Mouse (Mus musculus): ENCODE data around the gene Zfp644. TPM values are rescaled to one million over a fixed set of nuclear protein-coding genes. Genes with fewer than 3 reads are reported as not detected.

Zfp644 gene
- polyA plus RNA-seq, 1 experiment from 2014 or later = 64.7 TPM

GRCm38 (mm10) chr5:106643434-106643833 lies 53.7 kb downstream of the Zfp644 start:
- Histone ChIP-seq H3K9ac (ENCODE audit: low read depth, low read length) (no peak overlapping the region), H3K4me3 (ENCODE audit: low read depth, low read length) (no peak overlapping the region), H3K36me3 (ENCODE audit: control insufficient read depth, insufficient read depth, low read length) (no peaks in the 10 kb centered on the region), H3K9me3 (replicated peaks; ENCODE audit: control insufficient read depth, low read length, poor library complexity, severe bottlenecking) (no peaks in the 10 kb centered on the region), H3K27ac (ENCODE audit: low read length) (no peak overlapping the region), H3K4me2 (ENCODE audit: low read length) (no peak overlapping the region), H3K4me1 (ENCODE audit: control insufficient read depth, insufficient read depth, low read length) (peaks cover 2% of the 10 kb centered on the region; the same call in 1 of the 2 replicates), H3K27me3 (ENCODE audit: control insufficient read depth, insufficient read depth, low read depth, low read length) (no peaks in the 10 kb centered on the region)
- 97% methylated on average over 4 of the region's 4 CpGs for WGBS
- ATAC-seq = no peak

- Histone ChIP-seq H3K36me3 (ENCODE audit: control insufficient read depth, insufficient read depth, low read length) (peaks cover 11% of the 10 kb centered on the region), H3K27ac (ENCODE audit: low read length) (no peak overlapping the region), H3K9ac (ENCODE audit: low read depth, low read length) (no peak overlapping the region), H3K4me2 (ENCODE audit: low read length) (no peak overlapping the region), H3K4me1 (ENCODE audit: control insufficient read depth, insufficient read depth, low read length) (peaks cover 2% of the 10 kb centered on the region; the same call in 1 of the 2 replicates), H3K4me3 (ENCODE audit: low read depth, low read length) (no peak overlapping the region), H3K27me3 (ENCODE audit: control insufficient read depth, insufficient read depth, low read depth, low read length) (no peaks in the 10 kb centered on the region), H3K9me3 (replicated peaks; ENCODE audit: control insufficient read depth, low read length, poor library complexity, severe bottlenecking) (no peaks in the 10 kb centered on the region)
- 0 out of 2 replicates have a peak, but pooled peaks have one; percentile 42 for ATAC-seq
- 58% methylated on average over 3 of the region's 3 CpGs for WGBS
These were observed 55.2 kb downstream of the Zfp644 start for GRCm38 (mm10) chr5:106641876-106642275.

- ATAC-seq = no peak
- H3K9ac ChIP-seq (ENCODE audit: low read depth, low read length) = no peak overlapping the region
- no peak overlapping the region for H3K4me2 ChIP-seq (ENCODE audit: low read length)
- no peak overlapping the region for H3K4me3 ChIP-seq (ENCODE audit: low read depth, low read length)
- H3K9me3 ChIP-seq (replicated peaks; ENCODE audit: control insufficient read depth, low read length, poor library complexity, severe bottlenecking) = no peaks in the 10 kb centered on the region
- no peaks in the 10 kb centered on the region for H3K27me3 ChIP-seq (ENCODE audit: control insufficient read depth, insufficient read depth, low read depth, low read length)
- H3K4me1 ChIP-seq (ENCODE audit: control insufficient read depth, insufficient read depth, low read length) = peaks cover 2% of the 10 kb centered on the region; the same call in 1 of the 2 replicates
- peaks cover 20% of the 10 kb centered on the region for H3K36me3 ChIP-seq (ENCODE audit: control insufficient read depth, insufficient read depth, low read length)
- no peak overlapping the region for H3K27ac ChIP-seq (ENCODE audit: low read length)
- 54% methylated on average over 5 of the region's 5 CpGs for WGBS
These were observed 56.8 kb downstream of the Zfp644 start for GRCm38 (mm10) chr5:106640235-106640809.

- Histone ChIP-seq H3K4me3 (ENCODE audit: low read depth, low read length) (no peak overlapping the region), H3K9me3 (replicated peaks; ENCODE audit: control insufficient read depth, low read length, poor library complexity, severe bottlenecking) (no peaks in the 10 kb centered on the region), H3K9ac (ENCODE audit: low read depth, low read length) (no peak overlapping the region), H3K4me2 (ENCODE audit: low read length) (no peak overlapping the region), H3K36me3 (ENCODE audit: control insufficient read depth, insufficient read depth, low read length) (peaks cover 24% of the 10 kb centered on the region), H3K27me3 (ENCODE audit: control insufficient read depth, insufficient read depth, low read depth, low read length) (no peaks in the 10 kb centered on the region), H3K4me1 (ENCODE audit: control insufficient read depth, insufficient read depth, low read length) (peaks cover 2% of the 10 kb centered on the region; the same call in 1 of the 2 replicates), H3K27ac (ENCODE audit: low read length) (no peak overlapping the region)
- 90% methylated on average over 2 of the region's 2 CpGs for WGBS
- no peak for ATAC-seq
These were observed 57.5 kb downstream of the Zfp644 start for GRCm38 (mm10) chr5:106639627-106640026.

- no peak for ATAC-seq
- Histone ChIP-seq H3K36me3 (ENCODE audit: control insufficient read depth, insufficient read depth, low read length) (peaks cover 30% of the 10 kb centered on the region), H3K27me3 (ENCODE audit: control insufficient read depth, insufficient read depth, low read depth, low read length) (no peaks in the 10 kb centered on the region), H3K4me3 (ENCODE audit: low read depth, low read length) (no peak overlapping the region), H3K9ac (ENCODE audit: low read depth, low read length) (no peak overlapping the region), H3K4me1 (ENCODE audit: control insufficient read depth, insufficient read depth, low read length) (peaks cover 4% of the 10 kb centered on the region; the same call in 1 of the 2 replicates), H3K9me3 (replicated peaks; ENCODE audit: control insufficient read depth, low read length, poor library complexity, severe bottlenecking) (no peaks in the 10 kb centered on the region), H3K27ac (ENCODE audit: low read length) (no peak overlapping the region), H3K4me2 (ENCODE audit: low read length) (no peak overlapping the region)
- WGBS = 86% methylated on average over 13 of the region's 13 CpGs
These were observed 60.6 kb downstream of the Zfp644 start for GRCm38 (mm10) chr5:106636423-106636946.

GRCm38 (mm10) chr5:106628369-106629149 lies 68.5 kb downstream of the Zfp644 start:
- no peak for ATAC-seq
- no peak overlapping the region for H3K4me2 ChIP-seq (ENCODE audit: low read length)
- WGBS = 79% methylated on average over 8 of the region's 8 CpGs
- H3K27me3 ChIP-seq (ENCODE audit: control insufficient read depth, insufficient read depth, low read depth, low read length) = no peaks in the 10 kb centered on the region
- H3K4me1 ChIP-seq (ENCODE audit: control insufficient read depth, insufficient read depth, low read length) = peaks cover 7% of the 10 kb centered on the region; the same call in 1 of the 2 replicates
- H3K4me3 ChIP-seq (ENCODE audit: low read depth, low read length) = no peak overlapping the region
- no peak overlapping the region for H3K27ac ChIP-seq (ENCODE audit: low read length)
- H3K9ac ChIP-seq (ENCODE audit: low read depth, low read length) = no peak overlapping the region
- no peaks in the 10 kb centered on the region for H3K36me3 ChIP-seq (ENCODE audit: control insufficient read depth, insufficient read depth, low read length)
- no peaks in the 10 kb centered on the region for H3K9me3 ChIP-seq (replicated peaks; ENCODE audit: control insufficient read depth, low read length, poor library complexity, severe bottlenecking)

- Histone ChIP-seq H3K9me3 (replicated peaks; ENCODE audit: control insufficient read depth, low read length, poor library complexity, severe bottlenecking) (no peaks in the 10 kb centered on the region), H3K4me3 (ENCODE audit: low read depth, low read length) (no peak overlapping the region), H3K27me3 (ENCODE audit: control insufficient read depth, insufficient read depth, low read depth, low read length) (no peaks in the 10 kb centered on the region), H3K36me3 (ENCODE audit: control insufficient read depth, insufficient read depth, low read length) (no peaks in the 10 kb centered on the region), H3K9ac (ENCODE audit: low read depth, low read length) (no peak overlapping the region), H3K27ac (ENCODE audit: low read length) (no peak overlapping the region), H3K4me2 (ENCODE audit: low read length) (no peak overlapping the region), H3K4me1 (ENCODE audit: control insufficient read depth, insufficient read depth, low read length) (no peaks in the 10 kb centered on the region)
- ATAC-seq = no peak
- WGBS = 91% methylated on average over 4 of the region's 4 CpGs
These were observed 73.8 kb downstream of the Zfp644 start for GRCm38 (mm10) chr5:106623337-106623736.

GRCm38 (mm10) chr5:106622193-106622592 lies 74.9 kb downstream of the Zfp644 start:
- whole genome bisulfite sequencing = 89% methylated on average over 5 of the region's 5 CpGs
- ATAC-seq = no peak

GRCm38 (mm10) chr5:106620446-106620845 lies 76.6 kb downstream of the Zfp644 start:
- 92% methylated on average over 6 of the region's 6 CpGs for WGBS
- H3K36me3 ChIP-seq (ENCODE audit: control insufficient read depth, insufficient read depth, low read length) = peaks cover 2% of the 10 kb centered on the region; the same call in 1 of the 2 replicates
- H3K4me3 ChIP-seq (ENCODE audit: low read depth, low read length) = no peak overlapping the region
- H3K4me1 ChIP-seq (ENCODE audit: control insufficient read depth, insufficient read depth, low read length) = no peaks in the 10 kb centered on the region
- no peaks in the 10 kb centered on the region for H3K27me3 ChIP-seq (ENCODE audit: control insufficient read depth, insufficient read depth, low read depth, low read length)
- ATAC-seq = no peak
- H3K9ac ChIP-seq (ENCODE audit: low read depth, low read length) = no peak overlapping the region
- no peaks in the 10 kb centered on the region for H3K9me3 ChIP-seq (replicated peaks; ENCODE audit: control insufficient read depth, low read length, poor library complexity, severe bottlenecking)
- H3K27ac ChIP-seq (ENCODE audit: low read length) = no peak overlapping the region
- no peak overlapping the region for H3K4me2 ChIP-seq (ENCODE audit: low read length)

More at GRCm38 (mm10) chr5:106622193-106622592, 74.9 kb downstream of the Zfp644 start:
- Histone ChIP-seq H3K36me3 (ENCODE audit: control insufficient read depth, insufficient read depth, low read length) (no peaks in the 10 kb centered on the region), H3K27me3 (ENCODE audit: control insufficient read depth, insufficient read depth, low read depth, low read length) (no peaks in the 10 kb centered on the region), H3K4me3 (ENCODE audit: low read depth, low read length) (no peak overlapping the region), H3K9me3 (replicated peaks; ENCODE audit: control insufficient read depth, low read length, poor library complexity, severe bottlenecking) (no peaks in the 10 kb centered on the region), H3K4me2 (ENCODE audit: low read length) (no peak overlapping the region), H3K4me1 (ENCODE audit: control insufficient read depth, insufficient read depth, low read length) (no peaks in the 10 kb centered on the region), H3K27ac (ENCODE audit: low read length) (no peak overlapping the region), H3K9ac (ENCODE audit: low read depth, low read length) (no peak overlapping the region)
